Mouse (Mus musculus): Measurements from ENCODE around the gene Chst10. TPM values are rescaled to one million over a fixed set of nuclear protein-coding genes. Genes with fewer than 3 reads are reported as not detected.

Chst10 gene
- 0.01 and 0.04 TPM in 2 replicates for polyA plus RNA-seq (2012; rRNA removed)

GRCm38 (mm10) chr1:38897431-38898248 is at the start of gene Chst10:
Chst10 (minus strand) TSS chr1:38898161.

GRCm38 (mm10) chr1:38938849-38939248 is 40.9 kb upstream of the Chst10 start, which contains the start of gene Nms:
Nms (plus strand) TSS chr1:38939149.

DNA sequence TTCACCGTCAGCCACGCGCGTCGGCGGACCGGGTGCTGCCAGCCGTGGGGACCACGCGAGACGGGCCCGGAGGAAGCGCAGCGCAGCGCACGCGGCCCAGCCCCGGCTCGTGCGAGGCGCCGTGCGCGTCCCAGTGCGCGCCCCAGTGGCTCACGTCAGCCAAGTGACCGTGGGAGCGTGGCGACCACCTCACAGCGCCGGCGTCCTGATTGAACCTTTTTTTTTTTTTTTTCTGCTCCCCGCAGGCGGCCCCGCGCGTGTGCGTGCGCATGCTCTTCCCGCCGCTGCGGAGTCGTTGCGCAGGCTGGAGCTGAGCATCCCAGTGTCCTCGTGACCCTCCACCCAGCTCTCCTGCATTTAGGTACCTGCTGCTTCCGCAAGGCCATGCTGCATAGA is 61.5 kb downstream of the Chst10 start, which contains the start of gene Lonrf2:
Gene Lonrf2, minus strand, starts transcription at position 235 of the 396 bp plus-strand sequence.

Other genes starting within 250 kb of the Chst10 start
- gene Aff3, start 233.2 kb downstream of the Chst10 start, polyA plus RNA-seq (2012; rRNA removed), result 0.68 and 0.70 TPM in 2 replicates
- 0.03 and 0.04 TPM in 2 replicates for gene Lonrf2, start 61.5 kb downstream of the Chst10 start, polyA plus RNA-seq (2012; rRNA removed)
- not detected in 2 replicates for gene Nms, start 41.0 kb upstream of the Chst10 start, polyA plus RNA-seq (2012; rRNA removed)
- 27.8 and 30.0 TPM in 2 replicates for gene Pdcl3, start 87.4 kb upstream of the Chst10 start, polyA plus RNA-seq (2012; rRNA removed)